Mouse (Mus musculus) intestine, embryonic 15.5 days (tissue): ENCODE results near the gene Fam110c. TPM values are rescaled to one million over a fixed set of nuclear protein-coding genes. Genes with fewer than 3 reads are reported as not detected.

Experiments
- ATAC-seq: fragments of 200-750 bp; cut with Nextera tagmentation; 2 replicates; pipeline ENCODE4 v1.8.0; 2017; ENCODE audit warnings: moderate TSS enrichment, moderate library complexity
- H3K27ac ChIP-seq: fragments of 300-500 bp; sonication (generic); 2 replicates; pipeline ENCODE4 v1.5.1; 2015; ENCODE audit warnings: mild to moderate bottlenecking, inconsistent platforms
- H3K27me3 ChIP-seq: fragments of 300-500 bp; sonication (generic); replicated peaks from 2 replicates; pipeline ENCODE4 v1.6.1; 2015; ENCODE audit warnings: inconsistent platforms
- H3K36me3 ChIP-seq: fragments of 300-500 bp; sonication (generic); 2 replicates; pipeline ENCODE4 v1.6.1; 2015; ENCODE audit warnings: inconsistent platforms
- H3K4me1 ChIP-seq: fragments of 300-500 bp; sonication (generic); replicated peaks from 2 replicates; pipeline ENCODE4 v1.6.1; 2015; ENCODE audit warnings: inconsistent platforms
- H3K4me2 ChIP-seq: fragments of 300-500 bp; sonication (generic); replicated peaks from 2 replicates; pipeline ENCODE4 v1.6.1; 2015; ENCODE audit warnings: mild to moderate bottlenecking, inconsistent platforms
- H3K4me3 ChIP-seq: fragments of 300-500 bp; sonication (generic); replicated peaks from 2 replicates; pipeline ENCODE4 v1.5.1; 2015; ENCODE audit warnings: inconsistent platforms
- H3K9ac ChIP-seq: fragments of 300-500 bp; sonication (generic); 2 replicates; pipeline ENCODE4 v1.6.1; 2015; ENCODE audit warnings: inconsistent platforms
- H3K9me3 ChIP-seq: fragments of 300-500 bp; sonication (generic); 2 replicates; pipeline ENCODE4 v1.6.1; 2016; ENCODE audit warnings: inconsistent platforms
- WGBS: fragments of 180-500 bp; shearing (Covaris S2); methylation state at CpG from one replicate; pipeline ENCODE4 v1.1.7; 2015; 5-methylcytosine and 5-hydroxymethylcytosine counted together
- polyA plus RNA-seq: library from polyadenylated mRNA; unstranded; fragments of >200 nt; fragmentation: Nextera tagmentation; extraction: Ambion mirVana; gene quantifications from 2 replicates; pipeline ENCODE4 v1.2.1, GENCODE M21; 2015

The Fam110c gene
- polyA plus RNA-seq, 1 experiment from 2014 or later, result 8.8 TPM

GRCm38 (mm10) chr12:31080352-31080751 is 6.7 kb downstream of the Fam110c start:
- H3K4me1 ChIP-seq, result peaks cover 2% of the 10 kb centered on the region; the same call in 1 of the 2 replicates
- no peak overlapping the region for H3K27ac ChIP-seq
- 0 out of 2 replicates have a peak, but pooled peaks cover 3% of the 10 kb centered on the region for H3K27me3 ChIP-seq
- no peaks in the 10 kb centered on the region for H3K36me3 ChIP-seq
- H3K4me3 ChIP-seq, result no peak overlapping the region
- H3K4me2 ChIP-seq, result no peak overlapping the region
- ATAC-seq, result no peak
- no peak overlapping the region for H3K9ac ChIP-seq
- H3K9me3 ChIP-seq, result no peaks in the 10 kb centered on the region
- WGBS, result 62% methylated on average over 6 of the region's 6 CpGs

DNA sequence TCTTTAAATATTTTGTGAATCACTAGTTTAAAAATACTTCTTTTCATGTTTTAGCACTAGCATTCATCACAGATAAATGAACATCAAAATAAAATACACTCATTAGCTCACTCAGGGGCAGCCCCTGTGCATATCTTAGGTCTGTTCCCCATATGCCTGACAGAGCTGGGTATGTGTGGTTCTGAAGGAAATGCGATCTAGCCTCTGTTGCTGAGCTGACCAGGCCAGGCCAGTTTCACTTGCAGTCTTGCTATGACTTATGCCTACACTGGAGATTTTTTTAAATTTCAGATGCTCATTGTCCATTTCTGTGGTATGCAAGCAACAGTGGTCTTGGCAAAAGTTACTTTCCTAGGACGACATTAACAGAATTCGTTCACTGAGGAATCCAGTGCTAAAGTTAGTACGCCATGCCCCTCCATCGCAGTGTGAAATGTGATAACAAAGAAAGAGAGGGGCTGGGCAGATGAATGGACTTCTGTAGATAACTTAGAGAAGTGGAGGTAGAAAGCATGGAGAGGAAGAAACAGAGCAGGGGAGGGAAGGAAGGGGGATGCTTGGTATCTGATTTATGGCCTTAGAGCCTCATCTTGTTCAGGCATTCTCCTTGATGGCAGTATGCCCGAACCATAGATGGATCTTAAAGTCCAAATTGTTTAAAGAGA is 7.4 kb downstream of the Fam110c start:
- Histone ChIP-seq H3K36me3 (no peaks in the 10 kb centered on the region), H3K27me3 (no peaks in the 10 kb centered on the region), H3K27ac (no peak overlapping the region), H3K9me3 (no peaks in the 10 kb centered on the region), H3K4me1 (peaks cover 2% of the 10 kb centered on the region; the same call in 1 of the 2 replicates), H3K9ac (no peak overlapping the region), H3K4me2 (no peak overlapping the region), H3K4me3 (no peak overlapping the region)
- no peak for ATAC-seq
- 81% methylated on average over 6 of the region's 6 CpGs for WGBS

- no peaks in the 10 kb centered on the region for H3K27me3 ChIP-seq
- H3K4me1 ChIP-seq, result no peaks in the 10 kb centered on the region
- no peaks in the 10 kb centered on the region for H3K36me3 ChIP-seq
- H3K9ac ChIP-seq, result no peak overlapping the region
- 57% methylated on average over 4 of the region's 4 CpGs for WGBS
- no peak overlapping the region for H3K4me3 ChIP-seq
- no peaks in the 10 kb centered on the region for H3K9me3 ChIP-seq
- H3K27ac ChIP-seq, result no peak overlapping the region
- peak; percentile 61; the same call in 1 of the 2 replicates for ATAC-seq
- H3K4me2 ChIP-seq, result no peak overlapping the region
Observed at GRCm38 (mm10) chr12:31083007-31083406, 9.3 kb downstream of the Fam110c start.

DNA sequence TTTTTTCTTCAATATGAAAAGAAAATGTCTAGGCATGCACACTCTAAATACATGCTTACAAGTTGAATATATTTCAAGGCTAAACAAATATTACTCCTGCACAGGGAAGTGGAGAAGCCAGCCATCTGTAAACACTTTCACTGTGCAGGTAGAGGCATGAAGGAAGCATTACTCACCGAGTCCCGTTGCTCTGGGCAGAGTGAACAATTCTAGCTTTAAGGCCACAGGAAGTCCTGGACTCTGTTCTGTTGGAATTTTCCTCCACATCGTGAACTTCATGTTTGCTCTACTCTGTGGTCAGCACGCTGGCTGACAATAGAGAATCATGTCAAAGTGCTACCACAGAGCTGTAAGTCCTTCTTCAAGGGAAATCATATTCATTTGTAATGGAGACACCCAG is 9.7 kb downstream of the Fam110c start:
- Histone ChIP-seq H3K36me3 (no peaks in the 10 kb centered on the region), H3K9me3 (no peaks in the 10 kb centered on the region), H3K4me2 (no peak overlapping the region), H3K27me3 (no peaks in the 10 kb centered on the region), H3K27ac (no peak overlapping the region), H3K4me1 (no peaks in the 10 kb centered on the region), H3K9ac (no peak overlapping the region), H3K4me3 (no peak overlapping the region)
- ATAC-seq, result peak; percentile 62; the same call in 1 of the 2 replicates
- WGBS, result 67% methylated on average over 4 of the region's 4 CpGs

DNA sequence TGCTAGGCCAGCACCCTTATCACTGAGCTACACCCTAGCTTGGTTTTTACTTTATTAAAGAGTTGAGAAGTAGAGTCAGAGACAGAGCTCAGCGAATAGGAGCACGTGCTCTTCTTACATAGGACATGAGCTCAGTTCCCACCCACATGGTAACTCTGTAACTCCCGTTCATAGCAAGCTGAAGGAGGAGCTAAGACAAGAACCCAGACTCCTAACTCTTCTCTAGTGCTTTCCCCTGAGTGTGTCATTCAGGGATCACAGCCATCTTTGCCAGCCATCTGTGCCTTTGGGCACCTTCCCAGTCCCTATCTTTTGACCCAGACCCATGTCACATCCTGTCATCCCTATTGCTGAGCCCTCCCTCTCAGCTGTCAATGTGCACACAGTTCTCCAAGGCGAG is 13.4 kb downstream of the Fam110c start:
- Histone ChIP-seq H3K4me1 (no peaks in the 10 kb centered on the region), H3K9me3 (no peaks in the 10 kb centered on the region), H3K27me3 (no peaks in the 10 kb centered on the region), H3K9ac (no peak overlapping the region), H3K36me3 (no peaks in the 10 kb centered on the region), H3K4me2 (no peak overlapping the region), H3K4me3 (no peak overlapping the region), H3K27ac (no peak overlapping the region)
- whole genome bisulfite sequencing, result 86% methylated on average over 4 of the region's 4 CpGs
- ATAC-seq, result no peak

DNA sequence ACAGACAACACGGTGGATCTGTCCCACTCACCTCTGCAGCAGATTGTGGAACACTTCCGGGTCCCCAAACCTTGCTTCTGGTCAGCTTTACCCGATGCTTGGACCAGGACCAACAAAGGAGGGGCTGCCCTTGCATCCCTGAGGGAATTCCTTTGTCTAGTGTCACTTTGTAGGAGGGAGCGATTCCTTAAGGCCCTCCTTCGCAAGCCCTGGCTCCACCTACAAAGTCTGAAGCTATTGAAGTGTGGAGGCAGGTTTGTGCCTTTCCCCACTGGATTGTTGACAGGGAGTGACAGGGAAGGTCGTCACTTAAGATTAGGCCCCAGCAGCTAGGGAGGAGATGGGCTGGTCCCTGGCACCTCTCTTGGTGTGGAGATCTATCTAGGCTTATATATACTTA is 16.7 kb downstream of the Fam110c start:
- ATAC-seq, result no peak
- no peak overlapping the region for H3K9ac ChIP-seq
- 38% methylated on average over 6 of the region's 6 CpGs for WGBS

DNA sequence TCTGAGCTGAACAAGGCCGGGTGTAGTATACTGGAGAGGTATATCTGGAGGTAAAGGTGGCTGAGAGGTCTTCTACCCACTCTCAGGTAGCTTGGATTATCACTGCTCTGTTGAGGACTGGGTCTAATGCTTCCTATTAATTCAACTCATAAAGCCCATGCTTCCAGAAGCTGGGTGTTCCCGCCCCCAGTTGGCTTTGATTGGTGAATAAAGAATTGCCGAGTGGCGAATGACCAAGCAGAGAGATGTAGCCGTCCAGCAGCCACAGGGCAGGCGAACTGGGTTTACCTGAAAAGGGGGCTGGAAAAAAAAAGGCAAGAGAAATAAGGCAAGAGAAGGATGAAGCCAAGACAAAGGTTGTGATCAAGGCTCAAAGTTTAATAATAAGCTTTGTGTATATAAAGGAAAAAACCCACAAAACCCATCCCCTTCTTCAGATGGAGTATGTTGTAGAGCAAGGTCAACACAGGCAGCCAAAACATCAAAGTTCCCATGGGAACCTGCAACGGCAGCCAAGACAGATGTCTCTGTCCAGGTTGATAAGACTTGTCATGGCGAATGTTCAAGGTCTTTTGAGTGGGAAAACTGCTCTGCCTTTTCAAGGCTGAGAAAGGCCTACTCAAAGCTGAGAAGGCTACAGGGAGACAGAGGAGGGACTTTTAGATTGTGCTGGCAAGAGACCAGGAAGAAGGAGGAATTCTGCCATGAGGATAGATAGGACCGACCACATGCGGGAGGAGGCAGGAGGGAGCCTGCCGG is 17.4 kb downstream of the Fam110c start:
- 78% methylated on average over 11 of the region's 11 CpGs for WGBS
- H3K27ac ChIP-seq, result no peak overlapping the region
- H3K4me1 ChIP-seq, result no peaks in the 10 kb centered on the region
- no peak overlapping the region for H3K4me2 ChIP-seq
- no peaks in the 10 kb centered on the region for H3K27me3 ChIP-seq
- no peaks in the 10 kb centered on the region for H3K9me3 ChIP-seq
- no peaks in the 10 kb centered on the region for H3K36me3 ChIP-seq
- no peak for ATAC-seq
- H3K9ac ChIP-seq, result no peak overlapping the region
- no peak overlapping the region for H3K4me3 ChIP-seq

More for the DNA sequence above, 16.7 kb downstream of the Fam110c start:
- no peaks in the 10 kb centered on the region for H3K4me1 ChIP-seq
- no peaks in the 10 kb centered on the region for H3K27me3 ChIP-seq
- no peak overlapping the region for H3K4me3 ChIP-seq
- H3K4me2 ChIP-seq, result no peak overlapping the region
- no peaks in the 10 kb centered on the region for H3K9me3 ChIP-seq
- H3K27ac ChIP-seq, result no peak overlapping the region
- H3K36me3 ChIP-seq, result no peaks in the 10 kb centered on the region

DNA sequence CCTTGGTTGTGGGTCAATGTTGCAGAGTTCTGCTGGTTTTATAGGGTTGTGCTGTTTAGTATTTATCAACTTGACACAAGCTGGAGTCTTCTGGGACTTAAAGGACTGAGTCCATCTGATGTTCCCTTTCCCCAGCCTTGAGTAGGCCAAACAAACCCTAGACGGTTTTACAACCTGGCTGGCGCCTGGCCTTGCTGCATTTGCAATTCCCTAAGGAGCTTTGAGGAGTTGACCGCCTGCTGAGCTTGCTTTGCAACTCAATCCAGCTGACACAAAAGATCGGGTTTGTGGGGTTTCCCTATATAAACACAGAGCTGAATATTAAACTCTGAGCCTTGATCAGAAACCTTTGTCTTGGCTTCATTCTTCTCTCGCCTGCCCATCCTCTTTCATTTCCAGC is 18.8 kb downstream of the Fam110c start:
- WGBS, result 28% methylated on average over 5 of the region's 5 CpGs
- Histone ChIP-seq H3K27me3 (no peaks in the 10 kb centered on the region), H3K4me3 (no peak overlapping the region), H3K9ac (no peak overlapping the region), H3K9me3 (no peaks in the 10 kb centered on the region), H3K27ac (no peak overlapping the region), H3K4me1 (no peaks in the 10 kb centered on the region), H3K36me3 (no peaks in the 10 kb centered on the region), H3K4me2 (no peak overlapping the region)
- ATAC-seq, result no peak

GRCm38 (mm10) chr12:31097185-31097584 is 23.5 kb downstream of the Fam110c start:
- H3K4me2 ChIP-seq, result no peak overlapping the region
- no peaks in the 10 kb centered on the region for H3K36me3 ChIP-seq
- H3K27me3 ChIP-seq, result no peaks in the 10 kb centered on the region
- no peak overlapping the region for H3K9ac ChIP-seq
- no peak overlapping the region for H3K4me3 ChIP-seq
- 89% methylated on average over 6 of the region's 6 CpGs for WGBS
- H3K4me1 ChIP-seq, result no peaks in the 10 kb centered on the region
- H3K27ac ChIP-seq, result no peak overlapping the region
- no peak for ATAC-seq
- no peaks in the 10 kb centered on the region for H3K9me3 ChIP-seq

GRCm38 (mm10) chr12:31101190-31101589 is 27.5 kb downstream of the Fam110c start:
- no peaks in the 10 kb centered on the region for H3K36me3 ChIP-seq
- no peak overlapping the region for H3K9ac ChIP-seq
- no peak for ATAC-seq
- no peak overlapping the region for H3K4me2 ChIP-seq
- no peaks in the 10 kb centered on the region for H3K4me1 ChIP-seq
- no peak overlapping the region for H3K4me3 ChIP-seq
- WGBS, result 97% methylated on average over 4 of the region's 4 CpGs
- H3K27me3 ChIP-seq, result no peaks in the 10 kb centered on the region
- no peaks in the 10 kb centered on the region for H3K9me3 ChIP-seq
- no peak overlapping the region for H3K27ac ChIP-seq

- ATAC-seq, result no peak
- Histone ChIP-seq H3K27ac (no peak overlapping the region), H3K36me3 (no peaks in the 10 kb centered on the region), H3K9me3 (no peaks in the 10 kb centered on the region), H3K4me1 (no peaks in the 10 kb centered on the region), H3K4me2 (no peak overlapping the region), H3K9ac (no peak overlapping the region), H3K27me3 (no peaks in the 10 kb centered on the region), H3K4me3 (no peak overlapping the region)
- WGBS, result 85% methylated on average over 4 of the region's 4 CpGs
Observed at GRCm38 (mm10) chr12:31101821-31102220, 28.2 kb downstream of the Fam110c start.

DNA sequence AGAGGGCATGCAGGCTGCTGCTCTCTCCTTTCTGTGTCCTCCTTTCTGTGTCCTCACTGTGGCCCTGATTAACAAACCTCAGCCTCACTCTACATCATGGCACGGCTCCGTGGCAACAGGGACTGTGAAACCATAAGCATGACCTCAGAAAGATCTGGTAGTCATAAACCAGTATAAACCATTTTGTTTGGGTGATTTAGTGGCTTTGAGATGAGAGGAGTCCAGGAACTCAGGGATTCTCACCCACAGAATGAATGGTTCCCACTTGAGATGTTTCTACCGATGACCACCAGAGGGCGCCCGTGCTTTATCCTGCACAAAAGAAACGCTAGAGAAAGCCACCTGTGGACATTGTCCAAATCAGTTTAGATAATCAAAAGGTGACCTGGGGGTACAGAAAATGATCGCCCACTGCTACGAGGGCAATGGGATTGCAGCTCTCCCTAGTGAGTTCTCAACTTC is 42.4 kb downstream of the Fam110c start:
- H3K36me3 ChIP-seq, result no peaks in the 10 kb centered on the region
- ATAC-seq, result 0 out of 2 replicates have a peak, but pooled peaks have one; percentile 25
- H3K9me3 ChIP-seq, result no peaks in the 10 kb centered on the region
- no peaks in the 10 kb centered on the region for H3K4me1 ChIP-seq
- no peak overlapping the region for H3K4me3 ChIP-seq
- H3K9ac ChIP-seq, result no peak overlapping the region
- H3K27ac ChIP-seq, result no peak overlapping the region
- no peaks in the 10 kb centered on the region for H3K27me3 ChIP-seq
- 15% methylated on average over 8 of the region's 8 CpGs for WGBS
- no peak overlapping the region for H3K4me2 ChIP-seq
